Mouse (Mus musculus) heart, adult 9 months (tissue): ENCODE measurements around the gene Mapkapk3.

Experiments used
- DNase-seq, 2 experiments: peaks; one replicate each; pipeline ENCODE4 v3.0.0; 2022; ENCODE audit warnings: low spot score in 2 of 2

Gene Mapkapk3

DNA sequence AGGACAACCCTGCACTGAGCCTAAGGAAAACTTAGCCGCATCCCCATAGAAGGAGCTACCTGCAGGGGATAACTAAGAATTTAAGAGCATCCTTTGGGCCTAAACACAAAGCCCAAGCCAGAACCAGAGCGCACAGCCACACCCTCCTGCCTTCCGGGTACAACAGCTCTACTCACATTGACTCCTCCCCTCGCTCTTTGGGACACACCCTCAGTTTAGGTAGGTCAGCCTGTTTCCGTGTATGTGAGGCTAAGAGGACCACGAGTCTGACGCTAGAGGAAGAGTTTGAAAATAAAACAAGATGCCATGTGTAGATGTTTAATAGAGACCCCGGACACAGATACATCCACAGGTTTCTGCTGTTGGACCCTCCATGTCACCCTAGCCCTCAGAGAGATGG is 966 bp downstream of the Mapkapk3 start:
- DNase-seq = no peak

DNA sequence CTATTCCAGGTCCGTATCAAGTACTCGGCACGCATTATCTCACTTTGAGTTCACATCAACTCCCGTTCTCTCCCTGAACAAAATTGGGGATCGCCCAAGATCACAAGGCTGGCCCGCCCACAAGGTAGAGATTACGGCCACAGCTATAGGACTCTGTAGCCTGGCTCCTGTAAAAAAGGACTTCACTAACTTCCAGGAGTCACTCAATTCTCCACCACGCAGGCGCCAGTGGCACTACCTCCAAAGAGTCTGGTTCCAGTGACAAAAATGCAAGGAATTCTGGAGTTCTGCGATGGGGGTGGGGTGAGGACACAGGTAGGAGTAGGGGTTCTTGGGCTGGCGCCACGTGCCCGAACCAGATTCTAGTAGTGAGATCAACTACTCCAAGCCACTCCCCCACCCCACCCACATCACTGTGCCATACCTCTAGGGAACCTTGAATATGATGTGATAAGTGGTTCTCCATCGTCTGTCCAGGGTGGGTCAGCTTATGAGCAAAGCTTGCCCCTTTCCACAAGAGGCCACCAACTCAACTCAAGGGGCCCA is 1.5 kb downstream of the Mapkapk3 start:
- no peak for DNase-seq

DNA sequence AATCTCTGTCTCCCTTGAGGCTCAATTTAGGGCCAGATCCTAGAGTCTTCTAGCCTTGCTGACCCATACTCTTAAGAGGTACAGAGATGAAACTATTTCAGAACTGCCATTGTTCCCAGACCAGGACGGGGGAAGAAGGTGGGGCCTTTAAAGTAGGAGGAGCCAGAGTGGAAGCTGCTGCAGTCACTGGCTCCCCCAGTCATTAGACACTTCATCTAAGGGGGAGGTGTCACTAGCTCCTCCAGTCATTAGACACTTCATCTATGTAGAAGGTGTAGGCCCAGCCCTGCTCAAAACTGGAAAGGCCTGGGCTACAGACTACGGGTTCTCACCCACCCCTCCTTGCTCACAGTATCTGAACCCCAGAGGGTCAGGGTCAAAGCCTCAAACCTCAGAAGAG is 2.4 kb downstream of the Mapkapk3 start:
- no peak for DNase-seq

DNA sequence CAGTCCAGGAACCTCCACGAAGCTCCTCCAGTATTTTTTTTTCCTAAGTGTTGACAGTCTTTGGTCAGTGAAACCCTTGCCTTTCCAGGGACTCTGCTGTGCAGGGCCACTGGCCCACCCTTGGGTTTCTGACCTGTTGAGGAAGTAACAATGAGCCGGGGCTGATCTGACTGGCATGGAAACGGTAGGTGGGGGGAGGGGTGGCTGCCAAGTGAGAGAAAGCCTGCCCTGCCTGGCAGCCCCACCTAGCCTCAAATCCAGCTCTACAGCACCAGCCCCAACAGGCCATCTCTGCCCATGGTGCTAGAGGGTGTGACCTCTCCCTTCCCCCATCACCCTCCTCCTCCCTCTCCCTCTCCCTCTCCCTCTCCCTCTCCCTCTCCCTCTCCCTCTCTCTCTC is 4.7 kb downstream of the Mapkapk3 start:
- DNase-seq = no peak

DNA sequence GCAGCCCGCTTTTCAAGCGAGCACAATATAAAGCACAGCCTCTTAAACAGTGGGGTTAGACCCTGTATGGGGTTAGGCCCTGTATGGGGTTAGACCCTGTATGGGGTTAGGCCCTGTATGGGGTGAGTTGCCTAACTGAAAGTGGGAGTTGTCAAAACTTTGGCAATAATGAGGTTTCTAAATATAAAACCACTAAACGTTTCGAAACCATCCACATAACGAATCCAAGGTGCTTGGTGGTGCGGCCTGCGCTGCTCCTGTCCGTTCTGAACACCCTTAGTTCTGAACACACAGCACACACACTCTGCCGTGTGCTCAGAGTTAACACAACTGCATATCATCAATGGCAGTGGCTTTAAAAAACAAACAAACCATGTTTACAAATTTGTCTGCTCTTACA is 6.7 kb downstream of the Mapkapk3 start:
- DNase-seq = no peak

DNA sequence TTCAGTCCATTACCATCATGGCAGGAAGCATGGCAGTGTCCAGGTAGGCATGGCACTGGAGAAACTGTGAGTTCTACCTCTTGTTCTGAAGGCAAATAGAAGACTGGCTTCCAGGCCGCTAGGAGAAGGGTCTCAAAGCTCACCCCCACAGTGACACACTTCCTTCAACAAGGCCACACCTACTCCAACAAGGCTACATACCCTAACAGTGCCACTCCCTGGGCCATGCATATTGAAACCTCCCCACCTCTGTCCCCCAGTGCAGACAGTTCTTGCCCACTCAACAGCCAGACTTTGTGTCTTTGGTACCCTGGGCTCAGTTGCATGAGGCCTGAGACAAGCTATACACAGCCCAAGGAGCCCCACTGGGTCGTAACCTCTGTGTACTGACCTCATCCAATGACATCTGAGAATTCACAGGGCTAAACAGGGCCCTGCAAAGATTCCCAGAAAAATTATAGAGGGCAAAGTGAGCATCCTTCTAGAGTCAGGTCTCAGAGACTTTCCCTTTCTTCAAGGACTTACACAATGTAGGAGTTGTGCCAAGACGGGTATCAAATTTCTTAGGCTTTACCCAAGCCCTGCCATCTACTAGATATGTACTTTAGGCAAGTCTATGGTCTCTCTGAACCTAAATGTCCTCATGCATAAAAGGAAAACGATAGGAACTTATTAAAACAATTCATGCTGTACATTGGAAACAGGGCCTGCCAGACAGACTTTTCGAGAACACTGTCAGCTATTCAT is 8.3 kb downstream of the Mapkapk3 start:
- no peak for DNase-seq

DNA sequence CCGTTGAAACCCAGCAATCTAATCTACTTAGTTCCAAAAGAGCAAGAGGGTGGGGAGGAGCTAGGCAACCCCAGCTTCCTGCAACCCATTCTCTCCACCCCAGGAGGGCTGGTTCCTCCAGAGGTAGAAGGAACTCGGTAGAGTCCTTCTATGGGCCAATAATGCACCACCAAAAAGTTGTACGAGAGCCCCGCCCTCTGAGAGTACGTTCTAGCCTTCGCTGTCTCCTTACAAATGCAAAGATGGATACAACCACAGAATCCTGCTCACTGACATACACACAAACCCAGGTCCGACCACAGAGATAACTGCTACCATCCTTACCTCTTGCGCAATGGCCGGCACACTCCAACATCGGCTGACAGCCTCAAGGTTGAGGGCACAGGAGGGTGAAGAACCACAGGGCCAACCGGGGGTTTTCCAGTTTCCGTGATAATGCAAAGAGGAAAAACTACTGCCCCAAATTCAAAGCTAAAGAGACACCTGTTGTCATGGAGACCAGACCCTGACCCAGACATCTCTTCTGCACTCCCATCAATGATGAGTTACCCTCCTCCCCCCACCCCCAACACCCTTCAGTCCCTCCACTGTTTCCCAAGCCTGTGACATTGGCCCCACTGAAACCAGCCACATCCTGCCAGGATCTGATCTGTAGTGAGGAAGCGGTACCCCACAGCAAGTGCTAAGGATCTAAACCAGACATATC is 9.2 kb downstream of the Mapkapk3 start:
- no peak for DNase-seq

DNA sequence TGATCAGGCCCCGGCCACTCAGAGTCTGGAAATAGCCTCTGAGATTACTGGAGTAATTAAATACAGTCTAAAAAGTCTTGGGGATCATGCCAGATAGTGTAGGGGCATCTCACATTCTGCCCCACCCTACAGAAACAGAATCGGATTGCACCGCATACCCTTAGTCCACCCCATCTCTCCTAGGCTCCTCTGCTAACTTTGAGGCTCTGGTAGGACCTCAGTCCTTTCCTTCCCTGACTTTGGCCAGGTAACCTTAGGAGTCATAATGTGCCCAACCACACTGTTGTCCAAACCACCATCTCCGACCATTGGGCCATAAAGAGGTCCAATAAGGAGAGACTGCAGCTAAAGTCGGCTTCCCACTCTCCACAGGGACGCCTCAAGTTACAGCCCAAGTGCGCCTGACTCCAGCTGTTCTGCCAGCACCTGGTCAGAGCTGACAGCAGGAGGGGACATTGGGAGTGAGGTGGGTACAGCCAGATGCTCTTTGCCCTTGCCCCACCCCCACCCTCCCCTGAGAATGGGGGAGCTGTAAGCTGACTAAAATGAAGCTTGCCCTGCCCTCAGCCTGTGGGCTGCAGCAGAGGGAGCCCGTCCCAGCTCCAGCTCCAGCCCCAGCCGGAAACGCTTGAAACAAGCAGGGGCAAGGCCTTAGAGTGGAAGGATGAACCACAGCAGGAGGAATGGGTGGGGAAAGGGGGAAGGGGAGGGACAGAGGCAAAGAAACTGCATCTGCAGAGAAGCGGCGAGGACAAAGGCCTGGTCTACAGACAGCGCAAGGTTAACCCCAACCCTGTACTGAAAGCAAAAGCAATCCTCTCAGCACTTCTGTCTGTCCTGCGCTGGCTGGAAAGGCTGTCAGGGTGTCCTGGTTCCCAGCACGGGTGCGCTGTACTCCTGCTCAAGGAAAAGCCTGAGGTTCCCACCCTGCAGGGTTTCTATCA is 10.0 kb downstream of the Mapkapk3 start:
- DNase-seq = peak in 1 of 2 experiments; percentile 45

DNA sequence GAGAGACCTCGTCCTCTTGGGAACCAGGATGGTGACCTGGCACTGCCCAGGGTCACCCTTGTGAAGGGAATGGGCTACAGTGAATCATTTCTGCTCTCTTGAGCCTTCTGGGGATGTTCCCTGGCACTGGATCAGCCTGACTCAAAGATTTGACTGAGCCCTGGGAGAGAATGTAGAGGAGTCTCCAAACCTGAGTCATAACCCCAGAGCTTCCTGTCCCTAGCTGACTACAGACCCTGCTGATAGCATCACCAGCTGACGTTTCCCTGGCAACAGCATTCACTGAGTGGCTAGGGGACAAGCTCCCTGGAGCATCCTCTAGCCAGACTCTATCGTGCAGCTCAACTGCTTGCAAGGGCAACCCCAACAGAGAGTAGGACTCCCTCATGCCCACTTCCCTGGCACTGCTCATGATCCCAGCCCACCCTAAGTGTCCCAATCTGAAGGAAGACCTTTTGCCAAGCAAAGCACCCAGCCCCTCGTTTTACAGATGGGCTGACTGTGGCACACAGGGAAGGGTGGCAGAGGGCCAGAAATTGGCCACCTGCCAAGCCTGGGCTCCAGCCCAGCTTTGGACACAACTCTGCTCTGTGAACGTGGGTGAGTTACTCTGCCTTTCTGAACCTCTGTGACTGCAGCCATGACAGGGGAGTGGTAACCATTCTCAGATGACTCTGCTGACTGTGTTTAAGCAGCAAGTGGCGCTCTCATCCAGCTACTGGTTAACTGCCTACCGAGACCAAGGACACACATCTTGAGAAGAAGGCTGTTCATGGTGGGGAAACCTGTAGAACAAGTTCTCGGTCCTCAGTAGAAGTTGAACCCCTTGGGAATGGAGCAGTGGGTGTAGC is 10.9 kb downstream of the Mapkapk3 start:
- DNase-seq = peak; percentile 65 to 68

DNA sequence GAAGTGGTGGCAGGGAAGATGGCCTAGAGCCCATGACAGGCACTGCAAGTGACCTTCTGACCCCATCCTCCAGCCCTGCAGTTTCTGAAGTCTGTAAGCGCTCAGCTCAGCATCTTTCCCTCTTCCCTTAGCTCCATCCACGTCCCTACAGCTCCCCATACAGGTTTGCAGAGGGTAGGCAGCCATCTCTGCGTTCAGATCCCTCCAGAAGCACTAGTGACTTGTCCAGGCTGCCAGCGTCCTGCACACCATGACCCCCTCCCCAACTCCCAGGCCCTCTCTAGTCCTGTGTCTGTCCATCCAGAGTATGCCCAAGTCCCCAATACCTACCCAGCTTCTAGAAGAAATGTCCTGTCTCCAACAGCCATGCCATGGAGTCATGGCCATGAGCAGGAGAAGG is 11.6 kb downstream of the Mapkapk3 start:
- DNase-seq = no peak

DNA sequence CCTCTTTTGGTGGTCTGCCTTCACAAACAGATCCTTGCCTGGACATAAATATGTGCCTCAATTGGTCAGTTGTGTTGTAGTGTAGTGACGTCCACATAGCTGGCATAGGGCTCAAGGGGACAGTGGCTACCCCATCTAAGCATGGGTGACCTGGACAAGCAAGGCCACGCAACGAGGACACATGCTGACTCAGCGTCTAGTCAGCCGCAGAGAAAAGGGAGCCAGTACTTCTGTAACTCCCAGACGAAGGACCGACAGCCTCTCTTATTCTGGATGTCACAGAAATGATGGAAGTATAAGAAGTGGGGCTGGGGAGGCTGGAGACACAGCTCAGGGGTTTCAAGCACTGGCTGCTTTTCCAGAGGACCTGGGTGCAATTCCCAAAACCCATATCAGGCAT is 12.1 kb downstream of the Mapkapk3 start:
- no peak for DNase-seq

DNA sequence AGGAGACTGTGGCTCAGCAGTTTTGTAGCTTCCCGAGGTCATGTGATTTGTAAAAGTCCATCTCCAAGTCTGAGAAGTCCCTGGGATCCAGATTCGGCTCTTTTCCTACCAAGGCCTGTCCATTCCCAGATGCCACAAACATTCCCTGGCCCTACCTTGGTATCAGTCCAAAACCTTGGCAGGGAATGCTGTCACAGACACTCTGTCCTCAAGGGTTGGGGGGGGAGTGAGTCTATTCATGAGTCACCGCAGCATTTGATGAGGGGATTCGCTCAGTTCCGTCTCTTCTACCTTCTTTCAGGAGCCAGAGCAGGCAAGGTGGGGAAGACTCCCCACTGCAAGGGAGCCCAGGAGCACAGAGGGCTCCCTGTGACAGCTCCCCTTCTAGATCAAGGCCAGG is 14.0 kb downstream of the Mapkapk3 start:
- DNase-seq = no peak

DNA sequence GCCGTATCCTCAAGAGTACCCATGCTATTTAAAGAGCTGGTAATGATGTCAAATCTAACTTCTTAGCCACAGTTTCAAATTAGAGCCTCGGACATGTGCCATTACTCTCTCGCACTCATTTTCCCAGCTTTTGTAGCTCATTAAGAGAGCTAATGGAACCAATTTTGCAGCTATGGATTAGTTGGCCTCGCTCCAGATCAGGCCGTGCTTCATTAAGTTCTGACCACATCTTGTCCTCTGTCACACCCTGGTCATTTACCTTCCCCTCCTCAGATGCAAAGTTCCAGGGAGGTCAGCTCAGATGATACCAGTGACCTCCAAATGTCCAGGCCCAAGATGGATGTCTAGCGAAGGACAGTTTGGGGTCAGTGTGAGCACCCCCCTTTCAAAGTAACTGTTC is 14.9 kb downstream of the Mapkapk3 start:
- DNase-seq = no peak

DNA sequence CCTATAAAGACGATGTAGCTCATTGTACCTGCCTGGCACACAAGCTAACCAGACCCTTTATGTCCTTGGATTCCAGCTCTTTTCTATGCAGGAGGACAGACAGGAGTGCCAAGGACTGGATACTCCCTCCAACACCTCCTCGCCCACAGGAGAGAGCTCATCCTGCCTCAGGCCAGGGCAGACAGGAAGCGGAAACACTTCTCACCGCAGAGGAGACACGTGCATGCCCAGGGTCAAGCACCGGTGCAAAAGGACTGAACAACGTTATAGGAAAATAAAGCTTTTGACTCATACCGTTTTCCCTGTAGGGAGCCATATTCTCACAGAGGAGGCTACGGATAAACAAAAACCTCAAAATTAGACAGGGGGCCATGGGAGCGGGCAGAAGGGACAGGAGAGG is 16.5 kb downstream of the Mapkapk3 start:
- no peak for DNase-seq

DNA sequence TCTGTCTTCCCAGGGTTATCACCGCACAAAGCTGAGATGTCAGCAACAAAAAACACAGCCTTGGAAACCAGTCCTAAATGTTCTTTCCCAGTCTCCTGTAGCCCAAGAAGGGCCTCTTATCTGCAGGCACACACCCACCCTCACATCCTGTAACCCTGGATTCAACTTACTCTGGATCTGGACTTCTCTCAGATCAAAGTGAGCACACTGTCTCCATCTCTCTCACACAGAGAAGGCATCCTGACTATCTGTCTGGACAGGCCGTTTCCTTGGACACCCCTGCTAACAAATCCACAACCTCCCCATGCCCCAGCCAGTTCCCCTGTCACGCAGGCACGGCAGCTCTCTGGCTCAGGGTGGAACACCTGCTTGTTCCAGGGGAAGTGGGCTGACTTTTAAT is 17.4 kb downstream of the Mapkapk3 start:
- DNase-seq = no peak

DNA sequence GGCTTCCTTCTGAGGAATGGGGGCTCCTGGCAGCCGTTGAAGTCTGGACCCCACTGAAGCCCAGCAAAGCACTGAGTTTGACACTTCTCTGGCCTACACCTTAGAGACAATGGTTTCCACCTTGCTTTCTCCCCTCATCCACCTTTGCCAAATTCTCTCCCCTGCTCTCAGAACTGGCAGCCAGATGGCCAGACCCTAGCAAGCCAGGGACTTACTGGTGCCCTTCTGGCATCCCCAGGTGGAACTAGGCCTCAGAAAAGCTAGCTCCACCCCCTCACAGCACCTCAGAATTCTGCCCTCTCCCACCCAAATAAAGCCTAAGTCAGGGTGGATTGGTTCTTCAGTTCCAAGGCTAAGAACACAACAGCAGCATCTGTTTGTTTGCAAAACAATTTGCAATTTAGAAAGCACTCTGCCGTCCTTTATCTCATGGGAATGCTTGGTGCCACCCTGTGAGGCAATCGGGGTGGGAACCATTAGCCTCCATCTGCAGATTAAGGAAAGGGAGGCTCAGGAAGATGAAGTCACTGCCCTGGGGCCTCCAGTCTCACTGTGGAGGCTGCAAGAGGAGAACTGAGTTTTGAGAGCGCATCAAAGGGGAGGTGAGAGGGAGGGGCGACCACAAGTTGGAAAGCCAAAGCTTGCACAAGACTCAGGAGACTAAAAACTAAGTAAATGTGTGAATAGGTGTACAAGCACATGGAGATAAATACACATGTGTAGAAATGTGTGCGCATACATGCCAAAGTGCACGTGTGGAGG is 18.3 kb downstream of the Mapkapk3 start:
- DNase-seq = no peak

DNA sequence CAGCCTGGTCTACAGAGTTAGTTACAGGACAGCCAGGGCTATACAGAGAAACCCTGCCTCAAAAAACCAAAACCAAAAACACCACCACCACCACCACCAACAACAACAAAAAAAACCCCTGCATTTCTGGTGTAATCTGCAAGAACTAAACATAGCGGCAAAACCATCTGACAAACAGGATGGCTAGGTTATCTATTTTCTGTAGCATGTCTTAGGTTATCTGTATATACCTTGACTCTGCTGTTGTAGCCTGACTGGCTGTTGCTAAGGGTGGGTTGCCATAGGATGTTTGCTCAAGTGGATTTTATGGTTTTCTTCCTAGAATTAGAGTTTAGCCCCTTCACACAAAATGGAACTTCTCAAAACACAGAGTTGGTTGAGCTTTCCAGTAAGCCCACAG is 19.9 kb downstream of the Mapkapk3 start:
- no peak for DNase-seq

DNA sequence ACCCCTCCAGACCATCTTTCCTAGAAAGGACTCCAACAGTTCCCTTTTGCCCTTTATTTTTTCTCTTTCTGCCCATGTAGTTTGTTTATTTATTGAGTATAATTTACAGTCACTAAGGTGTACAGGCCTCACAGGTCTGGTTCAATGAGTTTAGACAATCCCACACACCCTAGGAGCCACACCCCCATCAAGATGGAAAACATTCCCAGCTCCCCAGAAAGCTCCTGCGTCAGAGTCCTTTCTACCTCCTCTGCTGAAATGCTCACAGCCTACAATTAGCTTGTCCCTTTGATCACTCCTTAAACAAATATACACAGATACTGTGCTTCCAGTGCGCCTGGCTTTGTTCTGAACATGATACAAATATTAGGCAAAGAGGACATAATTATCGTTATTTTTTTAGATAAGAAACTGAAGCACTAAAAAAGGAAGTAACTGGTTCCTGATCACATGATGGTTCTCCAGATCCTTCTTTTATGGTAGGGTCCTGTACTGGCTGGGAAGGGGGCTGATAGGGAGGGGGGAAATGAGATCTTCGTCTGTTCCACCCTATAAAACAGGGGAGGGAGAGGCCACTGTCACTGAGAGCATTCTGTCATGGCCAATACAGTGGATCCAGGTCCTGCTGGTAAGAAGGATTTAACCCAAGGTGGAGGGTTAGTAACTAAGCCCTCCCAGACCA is 21.8 kb downstream of the Mapkapk3 start:
- no peak for DNase-seq

DNA sequence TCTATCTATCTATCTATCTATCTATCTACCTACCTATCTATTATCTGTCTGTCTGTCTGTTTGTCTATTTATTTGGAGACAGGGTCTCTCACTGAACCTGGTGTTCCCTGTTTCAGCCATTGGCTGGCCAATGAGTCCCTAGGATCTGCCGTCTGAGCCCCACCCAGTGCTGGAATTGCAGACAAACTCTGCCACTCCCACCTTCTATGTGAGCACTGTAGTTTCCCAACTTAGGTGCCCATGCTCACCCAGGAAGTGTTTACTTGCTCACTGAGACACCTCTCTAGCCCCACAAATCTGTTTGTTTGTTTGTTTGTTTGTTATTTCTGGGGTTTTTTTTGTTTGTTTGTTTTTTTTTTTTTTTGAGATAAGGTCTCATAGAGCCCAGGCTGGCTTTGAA is 22.6 kb downstream of the Mapkapk3 start:
- no peak for DNase-seq

DNA sequence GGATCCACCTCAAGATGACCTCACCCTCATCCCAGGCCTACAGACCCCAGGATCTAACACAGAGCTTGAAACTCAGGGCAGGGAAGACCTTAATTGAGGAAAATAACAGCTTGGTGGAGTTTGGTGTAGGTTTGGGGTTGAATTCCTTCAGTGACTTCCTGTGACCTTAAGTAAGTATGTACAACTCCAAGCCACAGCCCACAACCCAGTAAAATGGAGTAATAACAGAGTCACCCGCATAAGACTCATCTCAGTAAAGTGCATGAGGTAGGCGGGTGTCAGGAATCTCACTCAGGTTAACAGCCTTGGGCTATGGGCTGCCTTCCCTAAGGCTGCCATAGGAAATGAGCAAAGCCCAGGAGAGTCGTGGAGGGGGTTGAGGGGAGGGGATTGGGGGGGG is 24.9 kb downstream of the Mapkapk3 start:
- no peak for DNase-seq
